Mouse (Mus musculus) lung, postnatal 36 days (tissue): Measurements from ENCODE around the gene Cuta.
"Not testable (repeated sequence)": the region's sequence is repeated elsewhere in the genome, so short reads cannot be mapped to it uniquely, and the experiment has no call there.

Experiments
- DNase-seq: peaks from one replicate; pipeline ENCODE4 v3.0.0; 2022; ENCODE audit warnings: mixed read lengths

Cuta gene

DNA sequence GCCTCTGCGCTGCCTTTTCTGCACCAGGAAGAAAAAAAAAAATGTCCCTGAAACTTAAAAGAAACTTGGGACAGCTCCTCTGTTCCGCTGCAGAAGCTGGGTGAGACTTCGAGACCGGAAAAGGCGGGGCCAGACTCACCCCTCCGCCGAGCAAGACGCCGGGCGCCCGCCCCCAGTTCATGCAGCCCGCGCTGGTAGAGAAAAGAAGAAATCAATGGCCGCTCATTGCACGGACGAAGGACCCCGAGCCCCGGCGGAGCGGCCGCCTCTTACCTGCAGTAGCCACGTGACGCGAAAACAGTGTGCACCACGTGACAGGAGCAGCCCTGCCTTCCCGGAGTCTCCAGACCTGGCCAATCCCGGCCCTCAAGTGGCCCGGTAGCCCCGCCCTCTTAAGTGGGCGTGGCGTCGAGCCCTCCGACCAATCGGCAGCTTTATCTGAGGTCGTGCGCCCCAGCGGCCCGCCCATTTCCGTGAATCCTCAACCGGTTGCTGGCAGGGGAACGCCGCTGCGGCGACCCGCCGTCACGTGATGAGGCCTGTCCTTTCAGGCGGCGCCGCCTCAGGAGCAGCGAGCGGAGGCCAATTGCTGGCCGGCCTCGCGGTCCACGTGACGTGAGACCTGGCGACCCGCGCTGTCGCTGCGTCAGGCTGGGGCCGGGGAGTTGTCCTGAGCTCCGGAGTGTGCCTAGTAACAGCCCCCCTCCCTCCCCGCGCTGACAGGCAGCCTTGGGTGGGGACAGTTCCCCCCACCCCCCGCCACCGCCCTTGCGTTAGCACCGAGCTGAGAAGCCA, at the start of gene Cuta:
Gene Cuta, minus strand, starts transcription at position 392 of the 795 bp plus-strand sequence.
- DNase-seq = peak; percentile 100

- DNase-seq = no peak
Observed at GRCm38 (mm10) chr17:26985503-26986179, 46.3 kb upstream of the Cuta start.

DNA sequence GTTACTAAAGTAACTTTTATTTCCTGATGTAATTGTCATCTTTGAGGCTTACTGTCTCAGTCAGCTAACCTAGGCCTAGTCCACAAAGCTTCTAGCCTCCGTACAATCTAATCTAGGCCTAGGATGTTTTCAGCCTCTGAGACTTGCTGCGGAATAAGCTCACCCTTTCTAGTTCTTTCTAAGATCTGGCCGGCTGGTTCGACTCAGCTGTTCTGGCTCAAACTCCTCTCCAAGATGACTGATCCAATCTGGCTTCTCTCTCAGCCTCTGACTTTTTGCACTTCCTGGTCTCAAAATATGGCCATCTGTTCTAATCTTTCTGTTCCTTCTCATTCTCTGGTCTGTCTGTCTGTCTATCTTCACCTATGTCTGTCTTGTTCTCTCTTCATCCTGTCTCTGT, 44.0 kb upstream of the Cuta start:
- no peak for DNase-seq

GRCm38 (mm10) chr17:26981050-26981449, 41.7 kb upstream of the Cuta start:
- no peak for DNase-seq

DNA sequence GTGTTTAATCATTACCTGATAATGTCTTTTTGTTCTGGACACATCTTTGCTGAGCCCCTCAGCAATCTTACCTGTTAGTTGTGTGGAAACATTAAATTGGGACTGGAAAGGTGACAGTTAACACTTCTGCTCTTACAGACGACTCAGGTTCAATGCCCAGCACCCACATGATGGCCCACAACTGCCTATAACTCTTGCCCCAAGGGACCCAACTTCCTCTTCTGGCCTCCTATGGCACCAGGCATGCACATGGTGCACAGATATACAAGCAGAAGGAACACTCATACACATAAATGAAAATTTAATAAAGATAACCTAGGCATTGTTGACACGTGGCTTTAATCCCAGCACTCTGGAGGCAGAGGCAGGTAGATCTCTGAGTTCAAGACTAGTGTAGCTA, 40.1 kb upstream of the Cuta start:
- DNase-seq = peak; percentile 40

- not testable (repeated sequence) for DNase-seq
Observed at GRCm38 (mm10) chr17:26977354-26977753, 38.0 kb upstream of the Cuta start.

GRCm38 (mm10) chr17:26975415-26975814, 36.0 kb upstream of the Cuta start:
- no peak for DNase-seq

DNA sequence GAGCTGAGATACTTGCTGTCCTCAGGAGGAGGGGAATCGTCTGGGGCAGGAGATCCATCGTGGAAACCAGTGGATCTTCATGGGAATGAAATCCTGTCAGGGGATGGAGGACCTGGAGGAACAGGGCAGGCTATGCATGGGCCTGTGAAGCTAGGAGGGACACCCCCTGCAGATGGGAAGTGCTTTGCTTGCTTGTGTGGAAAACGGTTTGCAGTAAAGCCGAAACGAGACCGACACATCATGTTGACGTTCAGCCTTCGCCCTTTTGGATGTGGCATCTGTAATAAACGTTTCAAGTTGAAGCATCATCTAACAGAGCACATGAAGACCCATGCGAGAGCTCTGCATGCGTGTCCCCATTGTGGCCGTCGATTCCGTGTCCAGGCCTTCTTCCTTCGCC, 35.2 kb upstream of the Cuta start:
- no peak for DNase-seq

DNA sequence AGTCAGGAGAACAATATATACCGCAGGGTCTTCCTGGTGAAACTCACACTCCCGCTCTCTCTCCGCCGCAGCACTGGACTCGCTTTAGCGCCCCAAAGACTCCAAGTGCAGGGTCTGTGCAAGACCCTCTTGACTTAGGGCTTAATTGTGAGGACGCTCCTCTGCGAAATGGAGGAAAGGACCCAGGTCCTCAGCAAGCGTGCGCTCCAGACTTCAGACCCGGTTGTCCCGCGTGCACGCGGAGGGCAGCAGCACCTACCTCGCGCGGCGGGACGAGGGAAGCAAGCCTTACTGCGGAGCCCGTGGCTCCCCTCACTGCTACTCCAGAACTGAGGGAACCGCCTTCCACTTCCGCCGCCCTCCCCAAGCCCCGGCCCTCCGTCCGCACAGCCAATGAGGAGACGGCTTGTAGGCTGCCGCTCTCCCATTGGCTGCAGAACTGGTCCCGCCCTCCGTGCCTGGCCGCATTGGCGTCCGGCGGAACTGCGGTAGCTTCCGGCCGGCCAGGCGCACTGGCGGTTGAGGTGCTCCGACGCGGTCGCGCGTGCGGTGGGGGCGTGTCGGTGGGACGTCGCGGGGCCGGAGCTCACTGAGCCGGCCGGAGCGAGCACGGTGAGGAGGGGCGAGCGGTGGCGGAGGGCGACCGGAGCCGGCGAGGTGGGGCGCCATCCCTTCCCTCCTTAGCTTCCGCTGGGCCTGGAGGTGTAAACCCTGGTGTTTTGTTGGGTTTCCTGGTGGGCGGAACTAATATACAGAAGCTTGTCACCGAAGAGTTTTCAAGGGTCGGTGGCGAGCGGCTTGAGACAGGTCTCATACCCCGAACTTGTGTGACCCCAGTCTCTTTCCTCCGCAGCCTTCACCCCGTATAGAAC, 33.6 kb upstream of the Cuta start, which contains the start of gene Zbtb9:
Gene Zbtb9, plus strand, starts transcription at position 465 of the 872 bp plus-strand sequence.
- DNase-seq = peak; percentile 98

- DNase-seq = no peak
Observed at GRCm38 (mm10) chr17:26972107-26972506, 32.7 kb upstream of the Cuta start.

DNA sequence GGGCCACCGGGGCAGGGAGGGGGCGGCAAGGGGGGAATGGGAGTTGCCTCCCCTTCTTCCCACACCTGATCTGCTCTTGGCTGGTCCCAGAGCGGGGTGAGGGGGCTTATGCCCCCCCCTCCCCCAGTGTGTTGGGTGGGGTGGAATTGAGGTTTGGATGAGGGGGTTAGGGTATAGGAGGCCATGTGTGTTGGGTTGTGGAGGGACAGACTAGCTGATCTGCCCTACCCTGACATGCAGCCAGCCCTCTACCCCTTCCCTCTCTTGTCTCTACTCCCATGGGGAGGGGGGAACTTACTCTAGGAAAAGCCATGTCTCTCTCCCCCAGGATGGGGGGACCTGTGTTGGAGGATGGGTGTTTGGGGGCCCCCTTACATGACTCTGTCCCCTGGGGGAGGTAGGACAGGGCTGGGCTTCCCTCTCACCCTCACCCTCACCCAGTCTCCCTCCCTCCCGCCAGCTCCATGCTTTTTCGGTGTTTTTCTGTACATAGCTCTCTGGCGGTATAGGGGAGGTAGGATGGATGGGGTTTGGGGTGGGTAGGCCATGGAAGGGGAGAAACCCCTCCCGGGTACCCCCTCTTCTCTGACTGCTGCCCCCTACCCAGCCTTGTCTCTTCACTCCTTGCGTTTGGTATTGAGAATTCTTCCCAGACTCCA, 32.0 kb upstream of the Cuta start:
- DNase-seq = no peak

GRCm38 (mm10) chr17:26970221-26970620, 30.9 kb upstream of the Cuta start:
- DNase-seq = no peak

- no peak for DNase-seq
Observed at GRCm38 (mm10) chr17:26969257-26969656, 29.9 kb upstream of the Cuta start.

DNA sequence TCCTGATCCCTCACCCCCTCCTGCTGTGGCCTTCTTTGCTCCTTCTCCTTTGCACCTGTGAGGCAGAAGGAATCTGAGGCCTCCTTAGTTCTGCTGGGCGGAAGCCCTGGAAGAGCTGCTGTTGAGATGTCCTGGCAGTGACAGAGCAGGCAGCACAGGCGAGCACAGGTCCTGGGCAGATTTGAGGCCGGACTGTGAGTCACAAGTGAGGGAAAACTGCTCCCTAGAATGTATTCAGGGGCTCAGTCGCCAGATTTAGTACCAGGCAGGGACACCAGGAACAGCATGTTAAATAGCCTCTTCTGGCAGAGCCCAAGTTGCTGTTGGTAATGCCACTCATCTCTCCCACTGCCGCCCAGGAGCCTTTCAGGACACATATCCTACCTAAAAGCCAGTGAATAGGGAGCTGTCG, 28.8 kb upstream of the Cuta start:
- DNase-seq = no peak

- no peak for DNase-seq
Observed at GRCm38 (mm10) chr17:26967477-26967876, 28.1 kb upstream of the Cuta start.

GRCm38 (mm10) chr17:26966993-26967392, 27.6 kb upstream of the Cuta start:
- DNase-seq = no peak

GRCm38 (mm10) chr17:26961572-26962240, 22.3 kb upstream of the Cuta start:
- DNase-seq = no peak

DNA sequence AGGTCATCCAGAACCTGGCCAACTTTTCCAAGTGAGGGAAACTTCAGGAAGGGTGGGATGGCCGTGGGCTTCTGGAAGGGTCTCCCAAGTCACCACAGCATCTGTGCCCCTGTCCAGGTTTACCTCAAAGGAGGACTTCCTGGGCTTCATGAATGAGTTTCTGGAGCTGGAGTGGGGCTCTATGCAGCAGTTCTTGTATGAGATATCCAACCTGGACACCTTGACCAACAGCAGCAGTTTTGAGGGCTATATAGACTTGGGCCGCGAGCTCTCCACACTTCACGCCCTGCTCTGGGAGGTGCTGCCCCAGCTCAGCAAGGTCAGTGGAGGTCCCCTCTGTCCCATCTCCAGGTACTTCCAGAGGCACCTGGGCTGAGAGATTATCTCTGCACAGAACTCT, 20.4 kb upstream of the Cuta start:
- DNase-seq = no peak

DNA sequence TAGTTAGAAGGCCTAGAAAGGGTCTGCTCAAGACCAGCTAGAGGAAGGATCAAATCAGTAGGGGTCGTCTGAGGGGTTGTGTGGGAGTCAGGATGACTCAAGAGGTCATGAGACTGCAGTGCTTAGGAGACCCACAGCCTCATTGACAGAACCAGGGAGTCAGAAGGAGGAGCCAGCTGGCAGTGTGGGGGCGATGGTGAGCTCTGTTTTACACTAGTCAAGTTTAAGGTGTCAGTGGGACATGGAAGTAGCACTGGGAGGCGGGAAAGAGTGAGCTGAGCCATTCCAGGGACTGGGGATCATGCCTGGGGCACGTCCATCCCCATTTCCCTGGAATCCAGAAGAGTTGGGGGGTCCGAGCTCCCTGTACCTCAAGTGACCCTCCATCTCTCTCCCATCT, 19.5 kb upstream of the Cuta start:
- no peak for DNase-seq

DNA sequence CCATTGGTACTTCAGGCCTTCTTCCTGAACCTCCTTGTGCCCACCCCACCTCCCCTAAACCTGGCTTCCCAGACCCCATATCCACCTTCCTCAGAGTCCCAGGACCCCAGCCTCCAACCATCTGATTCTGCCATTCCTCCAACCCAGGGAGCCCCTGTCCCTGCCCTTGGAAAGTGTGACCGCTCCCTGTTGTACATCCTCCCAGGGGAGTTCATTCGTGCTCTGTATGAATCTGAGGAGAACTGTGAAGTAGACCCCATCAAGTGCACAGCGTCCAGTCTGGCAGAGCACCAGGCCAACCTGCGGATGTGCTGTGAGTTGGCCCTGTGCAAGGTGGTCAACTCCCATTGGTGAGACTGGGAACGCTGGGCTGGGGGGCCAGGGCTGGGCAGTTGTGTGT, 18.5 kb upstream of the Cuta start:
- no peak for DNase-seq

- DNase-seq = no peak
Observed at GRCm38 (mm10) chr17:26956895-26957294, 17.5 kb upstream of the Cuta start.

- DNase-seq = no peak
Observed at GRCm38 (mm10) chr17:26956309-26956708, 16.9 kb upstream of the Cuta start.
